Mouse (Mus musculus): ENCODE measurements around the gene Tent4b. TPM values are rescaled to one million over a fixed set of nuclear protein-coding genes. Genes with fewer than 3 reads are reported as not detected.
"Not testable (repeated sequence)": the region's sequence is repeated elsewhere in the genome, so short reads cannot be mapped to it uniquely, and the experiment has no call there.

The Tent4b gene
- total RNA-seq (2014; fragmentation: Nextera tagmentation) (34.4 and 41.3 TPM in 2 replicates), total RNA-seq (2017) (34.6 and 37.6 TPM in 2 replicates)

DNA sequence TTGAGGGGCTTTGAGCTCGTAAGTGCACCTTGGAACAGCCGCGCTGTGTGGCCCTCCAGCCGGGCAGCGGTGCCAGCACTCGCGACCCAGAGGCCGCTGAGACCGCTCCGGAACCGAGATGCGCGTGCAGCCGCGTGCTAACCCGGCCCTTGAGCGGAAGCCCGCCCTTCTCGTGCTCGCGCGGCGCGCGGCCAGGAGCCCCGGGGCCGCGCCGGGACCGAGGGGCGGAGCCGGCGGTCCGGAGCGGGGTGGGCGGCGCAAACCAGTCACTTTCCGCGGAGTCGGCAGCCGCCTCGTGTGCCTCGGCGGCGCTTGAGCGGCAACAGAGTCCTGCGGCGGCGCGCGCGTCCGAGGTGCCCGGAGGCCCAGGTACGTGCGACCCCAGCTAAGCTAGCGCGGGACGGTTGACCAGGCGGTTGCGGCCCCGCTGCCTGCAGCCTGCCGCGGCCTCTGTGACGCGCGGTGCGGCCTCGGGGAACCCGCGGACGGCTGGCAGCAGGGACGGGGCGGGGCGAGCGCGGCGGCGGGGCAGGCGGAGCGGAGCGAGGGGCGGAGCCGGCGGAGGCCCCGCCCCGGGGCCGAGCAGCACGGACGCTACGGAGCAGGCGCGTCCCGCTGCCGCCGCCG, at the start of gene Tent4b:
TSS of gene Tent4b (plus strand) at position 269 of the 627 bp plus-strand sequence.
- peak; percentile 77 for ATAC-seq (replicated peaks; ENCODE audit: poor library complexity, severe bottlenecking)

DNA sequence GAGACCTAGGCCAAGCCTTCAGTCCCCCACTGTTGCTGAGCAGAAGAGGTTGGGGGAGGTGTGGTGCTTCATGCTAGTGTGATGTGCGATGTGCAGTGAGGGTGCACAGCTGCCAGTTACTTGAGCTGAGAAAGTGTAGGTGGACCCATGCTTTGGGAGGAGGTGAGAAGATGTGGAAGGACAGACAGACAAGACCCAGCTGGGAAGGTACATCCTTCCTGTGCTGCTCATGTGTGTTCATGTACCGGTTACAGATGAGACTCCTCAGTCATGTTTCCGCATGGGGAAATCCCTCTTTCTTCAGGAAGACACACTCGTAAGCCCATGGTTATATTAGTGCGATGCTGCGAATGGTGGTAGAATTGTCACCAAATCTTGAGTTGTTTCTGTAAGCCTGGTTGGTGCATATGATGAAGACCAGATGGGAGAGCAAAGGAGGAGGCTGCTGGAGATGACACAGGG, 48.1 kb upstream of the Tent4b start:
- ATAC-seq (replicated peaks; ENCODE audit: poor library complexity, severe bottlenecking), result no peak

DNA sequence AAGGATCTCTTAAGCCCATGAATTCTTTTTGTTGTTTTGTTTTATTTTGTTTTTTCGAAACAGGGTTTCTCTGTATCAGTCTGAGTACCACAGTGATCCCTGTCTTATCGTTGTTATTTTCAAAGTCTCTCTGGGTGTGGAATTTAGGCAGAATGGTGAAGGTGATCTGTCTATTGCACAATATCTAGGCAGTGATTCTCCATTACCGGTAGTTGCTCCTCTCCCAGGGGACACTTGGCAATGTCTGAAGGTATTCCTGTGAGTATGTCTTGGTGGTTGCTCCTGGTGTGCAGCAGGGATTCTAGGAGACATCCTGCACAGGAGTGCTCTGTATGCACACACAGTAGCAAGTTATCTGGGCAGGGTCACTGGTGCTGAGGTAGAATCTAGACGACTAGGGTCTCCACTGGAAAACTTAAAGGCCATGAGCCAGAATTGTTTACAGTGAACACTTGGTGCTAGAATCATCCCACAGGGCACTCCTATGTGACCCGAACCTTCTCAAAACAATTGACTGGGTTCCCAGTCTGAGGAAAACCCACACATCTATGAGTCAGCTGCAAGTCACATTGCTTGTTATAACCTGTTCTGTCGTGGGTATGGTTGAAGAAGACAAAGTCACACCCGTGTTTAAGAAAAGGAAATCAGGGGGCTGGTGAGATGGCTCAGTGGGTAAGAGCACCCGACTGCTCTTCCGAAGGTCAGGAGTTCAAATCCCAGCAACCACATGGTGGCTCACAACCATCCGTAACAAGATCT, 38.6 kb upstream of the Tent4b start:
- no peak for ATAC-seq (replicated peaks; ENCODE audit: poor library complexity, severe bottlenecking)

DNA sequence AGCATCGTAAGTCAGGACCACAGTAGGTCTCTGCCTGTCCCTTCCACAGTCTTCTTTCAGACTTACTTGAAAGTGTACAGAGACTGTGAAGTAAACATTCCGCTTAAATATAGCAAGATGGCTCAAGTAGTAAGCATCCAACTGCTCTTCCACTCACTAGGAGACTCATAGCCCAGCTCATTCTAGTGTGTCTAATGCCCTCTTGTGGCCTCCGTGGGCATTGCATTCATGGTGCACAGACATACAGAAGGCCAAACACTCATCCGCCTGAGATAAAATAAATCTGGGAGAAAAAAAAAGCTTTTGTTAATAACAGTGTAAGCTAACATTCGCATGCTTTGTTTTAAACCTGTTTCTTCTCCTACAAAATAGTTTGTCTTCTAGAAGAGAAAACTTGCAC, 37.6 kb upstream of the Tent4b start:
- peak; percentile 91 for ATAC-seq (replicated peaks; ENCODE audit: poor library complexity, severe bottlenecking)

DNA sequence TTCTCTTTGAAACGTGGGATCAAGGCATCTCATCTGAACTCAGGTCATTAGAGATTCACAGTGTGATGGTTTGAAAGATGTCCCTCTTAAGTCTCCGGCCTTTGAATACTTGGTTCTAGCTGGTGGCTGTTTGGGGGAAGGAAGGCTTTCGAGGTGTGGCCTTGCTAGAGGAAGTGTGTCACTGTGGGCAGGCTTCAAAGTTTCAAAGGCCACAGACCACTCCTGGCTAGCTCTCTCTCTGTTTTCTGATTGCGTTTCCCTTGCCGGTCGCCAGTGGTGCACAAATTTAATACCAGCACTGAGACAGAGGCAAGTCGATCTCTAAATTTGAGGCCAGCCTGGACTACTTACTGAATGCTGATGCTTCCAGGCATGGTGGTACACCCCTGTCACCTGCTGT, 23.7 kb upstream of the Tent4b start:
- peak; percentile 22; the same call in 1 of the 2 replicates for ATAC-seq (replicated peaks; ENCODE audit: poor library complexity, severe bottlenecking)

DNA sequence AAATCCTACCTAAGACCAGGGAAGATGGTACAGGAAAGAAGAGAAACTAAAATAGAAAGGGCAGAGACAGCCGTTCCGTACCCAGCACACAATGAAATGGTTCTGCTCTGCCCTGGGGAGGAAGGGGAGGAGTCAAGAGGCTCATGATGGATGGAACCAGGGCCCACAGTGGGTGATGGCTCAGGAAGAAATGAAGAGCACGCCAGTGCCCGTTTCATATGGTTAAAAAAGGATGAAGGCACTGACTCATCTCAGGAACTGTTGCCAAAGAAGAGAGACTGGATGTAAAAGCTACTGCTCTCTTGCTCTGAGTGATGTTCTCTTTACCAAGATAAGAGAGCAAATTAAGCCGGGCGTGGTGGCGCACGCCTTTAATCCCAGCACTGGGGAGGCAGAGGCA, 21.7 kb upstream of the Tent4b start:
- no peak for ATAC-seq (replicated peaks; ENCODE audit: poor library complexity, severe bottlenecking)

DNA sequence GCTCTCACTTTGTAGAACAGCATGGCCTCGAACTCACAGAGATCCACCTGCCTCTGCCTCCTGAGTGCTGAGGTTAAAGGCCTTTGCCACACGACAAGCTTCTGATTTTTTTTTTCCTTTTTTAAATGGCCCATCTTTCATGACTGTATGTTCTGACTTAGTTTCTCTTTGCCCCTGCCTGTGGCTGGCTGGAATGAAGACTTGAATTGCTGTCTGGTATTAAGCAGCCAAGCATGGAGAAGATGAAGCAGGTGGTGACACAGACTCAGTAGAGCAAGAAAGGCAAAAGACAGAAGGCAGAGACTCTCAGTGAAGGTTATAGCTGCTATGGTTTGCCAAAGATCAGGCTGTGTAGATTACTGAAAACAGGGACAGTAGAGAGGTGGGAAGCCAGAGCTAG, 15.9 kb upstream of the Tent4b start:
- ATAC-seq (replicated peaks; ENCODE audit: poor library complexity, severe bottlenecking), result no peak

DNA sequence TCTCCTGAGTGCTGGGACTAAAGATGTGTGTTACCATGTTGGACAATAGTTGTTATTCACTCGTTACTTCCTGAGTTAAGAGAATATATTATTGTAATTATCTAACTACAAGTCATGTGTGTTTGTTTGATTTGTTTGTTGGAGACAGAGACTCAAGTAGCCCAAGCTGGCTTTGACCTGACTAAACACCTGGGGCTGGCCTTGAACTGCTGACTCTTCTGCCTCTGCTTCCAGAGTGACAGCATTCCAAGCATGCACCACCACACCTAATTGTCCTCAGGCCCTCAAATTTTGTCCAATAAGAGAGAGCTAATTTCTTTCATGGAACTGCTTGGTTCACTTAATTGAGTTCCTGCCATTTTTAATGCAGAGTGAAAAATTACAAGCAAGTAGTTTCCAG, 14.1 kb upstream of the Tent4b start:
- no peak for ATAC-seq (replicated peaks; ENCODE audit: poor library complexity, severe bottlenecking)

DNA sequence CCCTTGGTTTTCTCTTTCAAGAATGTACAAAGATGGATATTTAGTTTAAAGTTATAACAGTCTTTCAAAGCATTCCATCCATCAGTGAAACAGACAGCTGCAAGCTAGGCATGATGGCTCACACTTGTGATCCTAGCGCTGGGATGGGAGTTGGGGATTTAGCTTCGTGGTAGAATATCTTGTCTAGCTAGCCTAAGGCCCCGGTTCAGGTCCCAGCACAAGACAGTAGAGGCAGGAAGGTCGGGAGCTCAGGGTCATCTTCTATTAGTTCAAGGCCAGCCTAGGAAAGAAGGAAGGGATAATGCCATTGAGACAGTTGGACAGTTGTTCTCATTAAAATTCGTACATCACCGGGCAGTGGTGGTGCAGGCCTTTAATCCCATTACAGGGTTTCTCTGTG, 13.3 kb upstream of the Tent4b start:
- no peak for ATAC-seq (replicated peaks; ENCODE audit: poor library complexity, severe bottlenecking)

DNA sequence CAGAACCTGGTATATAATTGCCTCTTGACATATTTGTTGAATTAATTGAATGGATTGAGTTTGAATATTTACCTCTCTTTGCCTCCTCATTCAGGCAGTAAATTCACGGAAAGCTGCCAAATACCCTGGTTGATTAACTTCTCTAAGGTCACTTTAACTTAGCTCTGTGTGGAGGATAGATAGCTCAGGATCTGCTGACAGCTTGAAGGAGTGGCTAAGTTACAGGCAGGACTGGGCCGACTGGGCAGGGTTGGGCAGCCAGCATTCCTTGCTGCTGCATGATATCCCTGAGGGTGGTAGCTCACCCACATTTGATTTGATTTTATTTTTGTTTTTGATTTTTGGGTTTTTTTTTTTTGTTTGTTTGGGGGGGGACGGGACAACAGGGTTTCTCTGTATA, 1.7 kb upstream of the Tent4b start:
- no peak for ATAC-seq (replicated peaks; ENCODE audit: poor library complexity, severe bottlenecking)

DNA sequence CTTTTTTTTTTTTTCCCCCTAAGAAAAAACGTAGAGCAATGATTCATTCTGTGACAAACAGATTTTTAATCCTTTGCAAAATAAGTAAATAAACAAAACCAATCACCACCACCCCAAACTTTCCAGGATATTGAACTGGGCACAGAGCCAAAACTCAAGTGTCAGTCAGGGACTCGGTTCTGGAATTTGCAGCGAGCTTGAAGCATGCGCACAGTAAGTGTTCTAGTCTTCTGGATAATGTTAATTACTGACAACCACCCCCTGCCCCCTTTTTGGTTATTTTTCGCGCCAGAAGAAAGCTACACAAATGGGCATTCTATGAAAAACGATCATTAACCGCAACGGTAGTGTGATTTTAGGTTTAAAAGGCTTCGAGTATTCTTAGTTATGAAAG, 465 bp upstream of the Tent4b start:
- no peak for ATAC-seq (replicated peaks; ENCODE audit: poor library complexity, severe bottlenecking)

DNA sequence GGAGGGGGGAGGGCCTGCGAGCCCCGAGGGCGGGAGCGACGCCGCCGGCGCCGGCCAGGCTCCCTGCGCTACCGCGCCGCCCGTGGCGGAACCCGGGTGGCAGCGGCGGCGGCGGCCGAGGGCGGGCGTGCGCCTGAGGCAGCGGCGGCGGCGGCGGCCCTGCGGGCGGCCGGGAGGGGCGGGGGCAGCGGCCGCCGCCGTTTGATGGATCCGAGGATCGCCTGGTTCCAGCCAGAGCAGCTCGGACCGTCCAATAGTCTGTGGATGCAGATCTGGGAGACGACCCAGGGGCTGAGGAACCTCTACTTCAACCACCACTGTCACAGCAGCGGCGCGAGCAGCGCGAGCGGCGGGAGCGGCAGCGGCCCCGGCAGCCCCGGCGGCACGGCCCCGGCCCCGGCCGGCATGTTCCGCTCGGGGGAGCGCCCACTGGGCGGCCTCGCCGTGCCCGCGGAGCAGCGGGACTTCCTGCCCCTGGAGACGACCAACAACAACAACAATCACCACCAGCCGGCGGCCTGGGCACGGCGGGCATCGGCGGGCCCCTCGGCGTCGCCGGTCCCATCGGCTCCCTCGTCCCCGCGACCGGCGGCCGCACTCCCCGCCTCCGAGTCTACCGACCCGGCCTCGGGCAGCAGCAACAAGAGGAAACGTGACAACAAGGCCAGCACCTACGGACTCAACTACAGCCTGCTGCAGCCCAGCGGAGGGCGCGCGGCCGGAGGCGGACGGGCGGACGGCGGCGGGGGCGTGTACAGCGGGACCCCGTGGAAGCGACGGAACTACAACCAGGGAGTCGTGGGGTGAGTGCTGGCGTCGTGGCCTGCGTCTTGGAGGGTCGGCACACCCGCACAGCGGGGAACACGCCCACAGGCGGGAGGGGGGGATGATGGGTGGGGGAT, 938 bp downstream of the Tent4b start:
- peak; percentile 36 for ATAC-seq (replicated peaks; ENCODE audit: poor library complexity, severe bottlenecking)

DNA sequence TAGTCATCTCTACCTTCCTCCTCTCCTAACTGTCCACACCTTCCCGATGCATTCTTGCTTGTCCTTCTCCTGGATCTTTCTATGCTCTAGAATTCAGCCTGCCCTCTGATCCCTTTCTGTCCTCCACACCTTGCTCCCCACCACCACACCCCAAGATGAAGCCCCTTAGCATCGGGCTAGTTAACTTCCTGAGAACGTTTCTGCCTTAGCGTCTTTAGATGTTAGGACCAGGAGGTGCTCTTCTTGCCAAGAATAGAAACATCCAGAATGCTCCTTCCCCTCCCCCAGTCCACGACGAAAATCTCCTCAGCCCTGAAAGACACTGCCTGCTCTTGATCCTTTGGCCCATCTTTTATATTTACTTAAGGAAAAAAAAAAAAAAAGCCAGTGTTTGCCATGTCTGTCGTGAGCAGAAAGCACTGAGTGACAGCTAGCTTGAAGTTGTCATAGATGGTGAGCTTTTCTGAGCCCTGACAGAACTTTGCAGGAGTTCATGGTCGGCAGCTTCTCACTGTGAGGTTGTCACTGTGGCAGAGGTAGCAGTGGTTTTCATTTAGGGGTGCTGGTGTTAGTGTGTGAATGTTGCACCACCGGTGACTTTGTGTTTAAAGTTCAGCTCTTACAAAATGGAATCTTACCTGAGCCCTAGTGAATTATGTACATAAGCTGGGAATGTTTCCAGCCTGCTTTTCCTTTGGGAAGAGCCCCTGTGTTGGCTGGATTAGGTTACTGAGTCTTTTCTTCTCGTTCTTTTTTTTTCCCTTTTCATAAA, 1.9 kb downstream of the Tent4b start:
- ATAC-seq (replicated peaks; ENCODE audit: poor library complexity, severe bottlenecking), result no peak

DNA sequence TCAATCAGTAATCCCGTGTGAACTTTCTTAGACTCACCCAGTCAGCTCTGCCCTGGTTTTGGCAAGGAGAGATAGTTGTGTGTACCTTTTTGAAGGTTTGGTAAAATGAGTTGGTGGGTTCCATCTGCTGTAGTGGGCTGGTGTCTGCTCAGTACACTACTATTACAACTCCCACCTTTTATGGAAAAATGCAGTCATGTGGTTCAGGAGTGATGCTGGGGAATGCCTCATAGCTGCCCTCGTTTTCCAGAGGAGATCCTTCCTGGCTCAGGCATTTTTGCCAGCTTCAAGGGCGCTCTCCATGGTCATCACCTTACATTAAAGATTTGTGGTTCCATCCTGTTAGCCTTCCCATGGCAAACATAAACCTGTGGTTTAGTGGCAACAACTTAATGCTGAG, 2.6 kb downstream of the Tent4b start:
- no peak for ATAC-seq (replicated peaks; ENCODE audit: poor library complexity, severe bottlenecking)

DNA sequence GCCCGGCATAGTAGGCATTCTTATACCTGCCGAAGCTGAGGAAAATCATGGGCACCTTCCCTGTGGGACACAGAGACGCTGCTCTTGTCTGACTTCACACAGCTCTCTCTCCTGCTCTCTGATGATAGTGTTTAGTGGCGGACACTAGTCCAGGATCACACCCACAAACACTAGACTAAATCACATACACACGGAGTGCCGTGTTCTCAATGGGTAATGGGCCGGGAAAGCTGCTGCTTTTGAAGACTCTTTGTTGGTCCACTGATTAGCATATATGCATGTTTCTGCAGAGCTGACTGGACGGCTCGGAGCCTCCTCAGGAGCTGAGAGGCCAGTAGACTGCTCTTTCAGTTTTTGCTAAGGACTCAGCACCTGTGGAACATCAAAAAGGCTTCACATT, 7.0 kb downstream of the Tent4b start:
- no peak for ATAC-seq (replicated peaks; ENCODE audit: poor library complexity, severe bottlenecking)

DNA sequence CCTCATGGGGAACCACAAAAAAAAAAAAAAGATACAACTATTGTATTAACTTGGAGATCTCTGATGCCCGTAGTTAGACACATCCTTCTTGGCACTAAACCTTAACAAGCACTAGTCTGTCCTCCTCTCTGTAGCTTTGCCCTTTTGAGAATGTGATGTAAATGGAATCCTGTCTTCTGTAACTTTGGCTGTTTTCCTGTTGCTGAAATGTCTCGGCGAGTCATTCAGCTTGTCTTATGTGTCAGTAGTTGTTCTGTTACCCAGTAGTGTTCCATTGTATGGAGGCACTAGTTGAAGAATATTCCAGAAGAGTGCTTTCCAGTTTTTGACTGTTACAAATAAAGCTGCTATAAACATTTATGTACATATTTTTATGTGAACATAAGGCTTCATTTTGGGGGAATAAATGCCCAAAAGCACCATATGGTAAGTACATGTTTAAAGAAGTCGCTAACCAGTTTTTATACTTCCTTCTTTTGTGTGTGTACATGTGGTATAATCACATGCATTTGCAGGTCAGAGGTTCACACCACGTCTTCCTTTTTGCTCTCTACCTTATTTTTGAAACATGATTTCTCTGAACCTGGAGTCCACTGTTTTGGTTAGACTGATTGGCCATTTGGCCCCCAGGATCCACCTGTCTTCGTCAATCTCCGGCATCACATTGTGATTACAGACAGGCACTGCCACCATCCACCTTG, 8.3 kb downstream of the Tent4b start:
- peak; percentile 63; the same call in 1 of the 2 replicates for ATAC-seq (replicated peaks; ENCODE audit: poor library complexity, severe bottlenecking)

DNA sequence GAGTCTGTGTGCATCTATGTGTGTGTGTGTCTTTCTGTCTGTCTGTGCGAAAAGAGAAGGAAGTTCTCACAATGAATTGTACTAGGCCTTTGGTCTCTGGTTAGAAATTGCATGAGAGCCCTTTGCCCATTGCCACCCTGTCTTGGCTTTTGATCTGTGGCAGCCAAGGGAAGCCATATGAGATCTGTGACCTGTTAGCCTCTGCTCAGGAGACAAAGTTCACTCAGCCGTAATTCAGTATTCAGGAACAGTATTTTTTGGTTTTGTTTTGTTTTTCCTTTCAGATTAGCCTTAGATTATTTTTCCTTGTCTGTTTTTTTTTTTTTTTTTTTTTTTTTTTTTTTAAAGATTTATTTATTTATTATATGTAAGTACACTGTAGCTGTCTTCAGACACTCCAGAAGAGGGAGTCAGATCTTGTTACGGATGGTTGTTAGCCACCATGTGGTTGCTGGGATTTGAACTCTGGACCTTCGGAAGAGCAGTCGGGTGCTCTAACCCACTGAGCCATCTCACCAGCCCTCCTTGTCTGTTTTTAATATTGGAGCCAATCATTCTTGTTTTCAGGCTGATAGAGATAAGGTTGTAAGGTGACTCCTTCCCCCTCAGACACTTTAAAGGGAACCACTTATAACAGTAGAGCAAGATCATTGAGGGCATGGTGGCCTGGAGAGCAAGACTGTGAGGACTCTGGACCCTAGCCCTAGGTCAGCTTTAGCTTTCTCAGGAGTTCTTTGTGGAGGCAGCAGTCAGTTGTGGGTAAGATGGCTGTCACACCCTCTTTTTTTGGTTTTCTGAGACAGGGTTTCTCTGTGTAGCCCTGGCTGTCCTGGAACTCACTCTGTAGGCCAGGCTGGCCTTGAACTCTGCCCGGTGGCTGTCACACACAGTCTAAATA, 11.2 kb downstream of the Tent4b start:
- ATAC-seq (replicated peaks; ENCODE audit: poor library complexity, severe bottlenecking), result not testable (repeated sequence)

DNA sequence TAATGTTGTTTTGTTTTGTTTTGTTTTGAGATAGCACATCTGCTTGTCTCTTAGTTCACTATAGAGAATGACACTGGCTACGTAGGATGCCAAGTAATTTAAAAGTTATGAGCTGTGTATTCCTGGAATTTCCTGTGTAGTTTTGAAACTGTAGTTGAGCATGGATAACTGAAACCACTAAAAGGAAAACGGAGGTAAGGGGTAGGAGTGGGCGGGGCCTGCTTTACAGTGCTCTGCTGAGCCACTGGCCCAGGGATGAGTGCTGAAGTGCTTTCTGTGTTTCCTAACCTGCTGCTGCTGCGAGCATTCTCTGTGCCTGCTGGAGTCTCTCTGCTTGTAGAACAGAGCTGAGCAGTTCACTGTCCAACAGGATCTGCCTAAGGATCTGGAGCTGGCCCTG, 22.3 kb downstream of the Tent4b start:
- ATAC-seq (replicated peaks; ENCODE audit: poor library complexity, severe bottlenecking), result peak; percentile 44

DNA sequence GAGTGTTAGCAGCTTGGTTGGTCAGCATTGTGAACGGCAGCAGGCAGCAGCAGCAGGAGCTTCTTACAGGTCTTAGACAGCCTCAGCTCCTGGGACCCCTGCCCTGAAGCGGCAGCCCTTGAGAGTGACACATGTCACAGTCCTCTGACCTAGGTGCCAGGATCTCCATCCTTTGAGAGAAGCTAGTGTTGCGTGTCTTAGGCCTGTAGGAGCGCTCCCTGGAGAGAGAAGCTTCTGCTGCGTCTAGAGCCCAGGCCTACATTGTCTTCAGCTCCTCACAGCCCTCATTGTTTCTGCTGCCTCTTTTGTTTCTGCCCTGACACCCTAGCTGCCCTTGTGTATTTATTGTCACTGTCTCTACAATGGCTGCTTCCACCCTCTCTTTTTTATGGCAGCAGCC, 26.3 kb downstream of the Tent4b start:
- ATAC-seq (replicated peaks; ENCODE audit: poor library complexity, severe bottlenecking), result no peak

Data from granulocyte monocyte progenitor cell, adult 5-6 weeks (primary cell).